Mouse (Mus musculus) adrenal gland, postnatal 25 days (tissue): ENCODE measurements around the gene Mageb3. TPM values are rescaled to one million over a fixed set of nuclear protein-coding genes. Genes with fewer than 3 reads are reported as not detected.
"Not testable (repeated sequence)": the region's sequence is repeated elsewhere in the genome, so short reads cannot be mapped to it uniquely, and the experiment has no call there.

Experiments
- DNase-seq: peaks from one replicate; pipeline ENCODE4 v3.0.0; 2021; ENCODE audit warnings: mixed read lengths
- long read RNA-seq: library from polyadenylated mRNA; stranded (forward); transcript quantifications from one replicate; pipeline ENCODE4 v2.0.0, GENCODE M21; 2021
- total RNA-seq: library from RNA; stranded (reverse); gene quantifications from 2 replicates; pipeline ENCODE4 v1.2.3, GENCODE M21; 2021

Gene Mageb3
- not detected in 2 replicates for total RNA-seq
- long read RNA-seq, result 0 reads

- peak; percentile 98 for DNase-seq
Observed at GRCm38 (mm10) chr2:121955765-121956223, at the start of gene Mageb3, which contains the start of gene Ctdspl2. Mageb3 (minus strand) TSS chr2:121956092. Ctdspl2 (plus strand) TSS chr2:121956001.

- DNase-seq, result no peak
Observed at GRCm38 (mm10) chr2:121995738-121996137, 39.8 kb upstream of the Mageb3 start.

GRCm38 (mm10) chr2:121957216-121957792, 1.4 kb upstream of the Mageb3 start:
- no peak for DNase-seq

- peak; percentile 97 for DNase-seq
Observed at GRCm38 (mm10) chr2:121956224-121957018, 529 bp upstream of the Mageb3 start.

- no peak for DNase-seq
Observed at GRCm38 (mm10) chr2:121954971-121955656, 778 bp downstream of the Mageb3 start.

- no peak for DNase-seq
Observed at GRCm38 (mm10) chr2:121943364-121943763, 12.5 kb downstream of the Mageb3 start.

GRCm38 (mm10) chr2:121937624-121938023, 18.3 kb downstream of the Mageb3 start:
- not testable (repeated sequence) for DNase-seq

GRCm38 (mm10) chr2:121916047-121916970, 39.6 kb downstream of the Mageb3 start:
- no peak for DNase-seq

GRCm38 (mm10) chr2:121909975-121910374, 45.9 kb downstream of the Mageb3 start:
- DNase-seq, result no peak

Other genes with a start within 250 kb of the Mageb3 start
- 185 and 208 TPM in 2 replicates for gene Frmd5, start 149.0 kb downstream of the Mageb3 start, total RNA-seq
- gene Casc4, start 89.1 kb downstream of the Mageb3 start, total RNA-seq, result 38.2 and 45.9 TPM in 2 replicates
- gene Ctdspl2, start 91 bp downstream of the Mageb3 start, total RNA-seq, result 34.8 and 35.1 TPM in 2 replicates
- 17.4 and 20.5 TPM in 2 replicates for gene Eif3j1, start 72.5 kb upstream of the Mageb3 start, total RNA-seq
- 20.1 and 22.6 TPM in 2 replicates for gene Spg11, start 162.3 kb upstream of the Mageb3 start, total RNA-seq
- gene B2m, start 191.6 kb upstream of the Mageb3 start, total RNA-seq, result 468 and 486 TPM in 2 replicates
- not detected in 2 replicates for gene Trim69, start 204.6 kb upstream of the Mageb3 start, total RNA-seq
- not detected in 2 replicates for gene Patl2, start 230.1 kb upstream of the Mageb3 start, total RNA-seq
- gene Terb2, start 230.2 kb upstream of the Mageb3 start, total RNA-seq, result not detected in 2 replicates